Mouse (Mus musculus) heart, embryonic 16.5 days (tissue): Measurements from ENCODE around the gene Slc38a10. TPM values are rescaled to one million over a fixed set of nuclear protein-coding genes. Genes with fewer than 3 reads are reported as not detected.

Experiments used
- ATAC-seq: fragments of 200-750 bp; cut with Nextera tagmentation; replicated peaks from 2 replicates; pipeline ENCODE4 v1.8.0; 2017; ENCODE audit warnings: moderate number of reproducible peaks; ENCODE audit not compliant: insufficient read depth, low FRiP score; ENCODE audit errors: extremely low read depth
- H3K27ac ChIP-seq: fragments of 300-500 bp; sonication (generic); 2 replicates; pipeline ENCODE4 v1.5.1; 2014; ENCODE audit warnings: mild to moderate bottlenecking, low read length, control low read depth, moderate library complexity
- H3K27me3 ChIP-seq: fragments of 300-500 bp; sonication (generic); 2 replicates; pipeline ENCODE4 v1.6.1; 2014; ENCODE audit warnings: low read length, mixed read lengths; ENCODE audit not compliant: control insufficient read depth, insufficient read depth
- H3K36me3 ChIP-seq: fragments of 300-500 bp; sonication (generic); 2 replicates; pipeline ENCODE4 v1.6.1; 2014; ENCODE audit not compliant: control insufficient read depth, insufficient read depth
- H3K4me1 ChIP-seq: fragments of 300-500 bp; sonication (generic); 2 replicates; pipeline ENCODE4 v1.6.1; 2014; ENCODE audit warnings: low read length, mixed read lengths; ENCODE audit not compliant: control insufficient read depth, insufficient read depth
- H3K4me2 ChIP-seq: fragments of 300-500 bp; sonication (generic); 2 replicates; pipeline ENCODE4 v1.6.1; 2014; ENCODE audit warnings: low read depth, mild to moderate bottlenecking, control low read depth, low read length
- H3K4me3 ChIP-seq: fragments of 300-500 bp; sonication (generic); 2 replicates; pipeline ENCODE4 v1.5.1; 2014; ENCODE audit warnings: mild to moderate bottlenecking, control low read depth, low read length
- H3K9ac ChIP-seq: fragments of 300-500 bp; sonication (generic); 2 replicates; pipeline ENCODE4 v1.6.1; 2014; ENCODE audit warnings: low read length, control low read depth
- H3K9me3 ChIP-seq: fragments of 300-500 bp; sonication (generic); replicated peaks from 2 replicates; pipeline ENCODE4 v1.6.1; 2016; ENCODE audit warnings: low read length; ENCODE audit not compliant: control insufficient read depth
- WGBS: fragments of 180-500 bp; shearing (Covaris S2); extraction: QIAGEN DNeasy Blood & Tissue Kit; methylation state at CpG from one replicate; pipeline ENCODE4 v1.1.7; 2014; 5-methylcytosine and 5-hydroxymethylcytosine counted together
- polyA plus RNA-seq: library from polyadenylated mRNA; unstranded; fragments of >200 nt; fragmentation: Nextera tagmentation; extraction: Ambion mirVana; gene quantifications from 2 replicates; pipeline ENCODE4 v1.2.1, GENCODE M21; 2015

Slc38a10 gene
- polyA plus RNA-seq, 1 experiment from 2014 or later: 87.3 TPM

GRCm38 (mm10) chr11:120187236-120188101, 36.3 kb upstream of the Slc38a10 start:
- 4% methylated on average over 43 of the region's 43 CpGs for WGBS
- H3K4me1 ChIP-seq: peaks cover 46% of the 10 kb centered on the region

GRCm38 (mm10) chr11:120186821-120187235, 35.7 kb upstream of the Slc38a10 start:
- Histone ChIP-seq H3K4me2 (peak overlapping the region; percentile 95), H3K4me1 (peaks cover 46% of the 10 kb centered on the region), H3K36me3 (no peaks in the 10 kb centered on the region), H3K9ac (peak overlapping the region; percentile 79), H3K27ac (peak overlapping the region; percentile 26), H3K27me3 (no peaks in the 10 kb centered on the region), H3K4me3 (peak overlapping the region; percentile 61), H3K9me3 (no peaks in the 10 kb centered on the region)
- 7% methylated on average over 20 of the region's 20 CpGs for WGBS
- ATAC-seq: no peak

More at GRCm38 (mm10) chr11:120187236-120188101, 36.3 kb upstream of the Slc38a10 start:
- Histone ChIP-seq H3K27ac (peak overlapping the region; percentile 69), H3K27me3 (no peaks in the 10 kb centered on the region), H3K36me3 (no peaks in the 10 kb centered on the region), H3K4me2 (peak overlapping the region; percentile 95), H3K9me3 (no peaks in the 10 kb centered on the region), H3K9ac (peak overlapping the region; percentile 79), H3K4me3 (peak overlapping the region; percentile 61)
- no peak for ATAC-seq

DNA sequence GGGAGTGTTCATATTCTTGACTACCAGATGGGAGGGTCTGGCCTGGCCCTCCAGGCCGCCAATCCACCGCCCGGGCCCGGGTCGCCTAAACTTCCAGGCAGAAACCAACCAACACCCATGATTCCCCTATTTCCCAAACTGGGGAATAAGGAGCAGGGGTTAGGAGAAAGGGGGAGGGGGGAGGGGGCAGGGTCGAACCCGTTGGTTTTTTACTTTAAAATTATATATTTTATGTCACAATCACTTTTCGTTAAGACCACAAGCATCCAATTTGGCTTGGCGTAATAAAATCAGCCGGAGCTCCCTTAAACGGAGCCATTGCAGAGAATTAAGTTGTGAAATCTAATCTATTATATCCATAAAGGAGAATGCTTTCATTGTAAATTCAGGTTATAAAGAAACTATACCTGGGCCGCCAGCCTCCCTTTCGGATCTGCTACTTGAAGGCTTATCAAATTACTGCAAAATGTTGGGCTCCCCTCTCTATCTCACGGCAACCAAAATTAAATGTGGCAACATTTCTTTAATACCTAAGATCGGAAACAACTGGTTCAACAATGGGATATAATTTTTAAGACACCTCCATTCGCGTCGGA, 35.1 kb upstream of the Slc38a10 start:
- Histone ChIP-seq H3K9me3 (no peaks in the 10 kb centered on the region), H3K27me3 (no peaks in the 10 kb centered on the region), H3K4me3 (peak overlapping the region; percentile 61), H3K4me2 (peak overlapping the region; percentile 95), H3K27ac (peak overlapping the region; percentile 90), H3K36me3 (no peaks in the 10 kb centered on the region), H3K9ac (peak overlapping the region; percentile 79), H3K4me1 (peaks cover 45% of the 10 kb centered on the region)
- no peak for ATAC-seq
- 15% methylated on average over 18 of the region's 18 CpGs for WGBS

GRCm38 (mm10) chr11:120185316-120186141, 34.4 kb upstream of the Slc38a10 start:
- Histone ChIP-seq H3K4me3 (peak overlapping the region; percentile 61), H3K4me2 (peak overlapping the region; percentile 95), H3K27me3 (no peaks in the 10 kb centered on the region), H3K4me1 (peaks cover 40% of the 10 kb centered on the region), H3K36me3 (no peaks in the 10 kb centered on the region), H3K9me3 (no peaks in the 10 kb centered on the region), H3K27ac (peak overlapping the region; percentile 90), H3K9ac (peak overlapping the region; percentile 79)
- no peak for ATAC-seq
- 6% methylated on average over 54 of the region's 54 CpGs for WGBS

GRCm38 (mm10) chr11:120184371-120185315, 33.5 kb upstream of the Slc38a10 start:
- Histone ChIP-seq H3K27ac (peak overlapping the region; percentile 90), H3K4me2 (peak overlapping the region; percentile 95), H3K27me3 (no peaks in the 10 kb centered on the region), H3K4me1 (peaks cover 37% of the 10 kb centered on the region), H3K9me3 (no peaks in the 10 kb centered on the region), H3K4me3 (peak overlapping the region; percentile 61), H3K9ac (peak overlapping the region; percentile 79), H3K36me3 (no peaks in the 10 kb centered on the region)
- peak; percentile 32 for ATAC-seq
- 14% methylated on average over 16 of the region's 16 CpGs for WGBS

DNA sequence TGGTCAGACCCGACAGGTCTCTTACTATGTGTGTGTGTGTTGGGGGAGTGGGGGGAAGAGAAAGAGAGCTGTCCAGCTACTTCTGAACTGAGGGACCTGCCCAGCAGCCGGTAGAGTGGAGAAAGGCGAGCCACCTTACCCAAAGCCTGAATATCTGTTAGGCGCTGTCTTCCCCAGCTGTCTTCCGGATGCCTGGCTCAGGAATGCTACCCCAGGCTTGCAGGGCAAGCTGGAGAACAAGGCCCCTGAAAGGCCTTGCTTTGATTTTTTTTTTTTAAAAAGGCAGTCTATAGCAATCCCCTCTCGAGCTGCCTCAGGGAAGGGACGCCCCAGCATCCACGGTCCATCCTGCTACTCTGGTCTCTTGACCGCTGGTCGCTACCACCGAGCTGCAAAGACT, 32.6 kb upstream of the Slc38a10 start:
- no peak for ATAC-seq
- Histone ChIP-seq H3K4me3 (no peak overlapping the region), H3K4me1 (peaks cover 37% of the 10 kb centered on the region), H3K36me3 (no peaks in the 10 kb centered on the region), H3K9me3 (no peaks in the 10 kb centered on the region), H3K27me3 (no peaks in the 10 kb centered on the region), H3K9ac (peak overlapping the region; percentile 79), H3K27ac (peak overlapping the region; percentile 29; the same call in 1 of the 2 replicates), H3K4me2 (no peak overlapping the region)
- WGBS: 58% methylated on average over 11 of the region's 11 CpGs

- ATAC-seq: no peak
- no peak overlapping the region for H3K4me3 ChIP-seq
These were observed 32.0 kb upstream of the Slc38a10 start for GRCm38 (mm10) chr11:120183180-120183579.

DNA sequence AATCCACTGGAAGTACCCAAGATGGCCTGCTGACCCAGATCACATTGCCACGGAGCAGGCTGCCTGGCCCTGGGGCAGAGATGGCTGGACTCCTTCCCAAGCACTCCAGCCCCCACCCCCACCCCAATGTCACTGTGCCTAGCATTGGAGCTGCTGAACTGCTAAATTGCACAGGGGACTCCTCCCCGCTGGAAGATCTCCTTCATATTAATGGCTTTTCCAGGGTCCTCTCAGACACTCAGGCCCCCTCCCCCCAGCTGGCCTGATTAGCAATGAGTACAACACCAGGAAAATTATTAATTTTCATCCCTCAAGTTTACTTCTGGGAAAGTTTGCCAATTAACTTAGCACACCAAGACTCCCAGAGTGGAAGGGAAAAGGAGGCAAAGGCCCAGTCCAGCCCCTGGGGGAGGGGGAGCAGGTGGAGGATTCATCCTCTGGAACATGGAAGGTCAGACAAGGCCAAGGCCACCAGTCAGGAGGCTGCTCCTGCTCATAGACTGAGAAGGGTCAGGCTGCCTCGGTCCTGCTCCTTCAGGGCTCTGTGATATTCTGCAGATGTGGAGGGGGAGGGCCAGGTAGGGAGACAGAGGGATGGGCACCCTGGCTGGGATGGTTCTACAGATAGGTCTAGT, 31.4 kb upstream of the Slc38a10 start:
- Histone ChIP-seq H3K4me3 (no peak overlapping the region), H3K9ac (no peak overlapping the region), H3K4me2 (no peak overlapping the region), H3K27me3 (no peaks in the 10 kb centered on the region), H3K36me3 (no peaks in the 10 kb centered on the region), H3K27ac (no peak overlapping the region), H3K4me1 (peaks cover 37% of the 10 kb centered on the region), H3K9me3 (no peaks in the 10 kb centered on the region)
- ATAC-seq: no peak
- WGBS: 40% methylated on average over 3 of the region's 3 CpGs

More at GRCm38 (mm10) chr11:120183180-120183579, 32.0 kb upstream of the Slc38a10 start:
- WGBS: 57% methylated on average over 1 of the region's 1 CpGs
- Histone ChIP-seq H3K27me3 (no peaks in the 10 kb centered on the region), H3K27ac (no peak overlapping the region), H3K4me1 (peaks cover 37% of the 10 kb centered on the region), H3K36me3 (no peaks in the 10 kb centered on the region), H3K9me3 (no peaks in the 10 kb centered on the region), H3K4me2 (no peak overlapping the region), H3K9ac (no peak overlapping the region)
